In genomic region chr2:108157731-108158130, GRCm38 (mm10) we compare ENCODE assay signal across 11 mouse cellular contexts.
"Had no signal": no experiment of that assay in that cellular context is flagged by ENCODE, and none has a peak within 500 bp of the region (broad histone marks: within the 10 kb centered on the region; RNA-seq: fewer than 3 reads in every experiment).

No protein-coding gene starts in this region.

- DNase-seq: liver; liver, embryonic 13.5 days; liver, postnatal 0 days; lung, adult 18-20 months; lung, adult 2 months; lung, embryonic 14.5 days; lung, postnatal 10 days; lung, postnatal 14 days; lung, postnatal 36 days; lung, postnatal 4 days; midbrain, embryonic 14.5 days had no signal
